Mouse (Mus musculus): ENCODE data around the gene Coa4.

The Coa4 gene

DNA sequence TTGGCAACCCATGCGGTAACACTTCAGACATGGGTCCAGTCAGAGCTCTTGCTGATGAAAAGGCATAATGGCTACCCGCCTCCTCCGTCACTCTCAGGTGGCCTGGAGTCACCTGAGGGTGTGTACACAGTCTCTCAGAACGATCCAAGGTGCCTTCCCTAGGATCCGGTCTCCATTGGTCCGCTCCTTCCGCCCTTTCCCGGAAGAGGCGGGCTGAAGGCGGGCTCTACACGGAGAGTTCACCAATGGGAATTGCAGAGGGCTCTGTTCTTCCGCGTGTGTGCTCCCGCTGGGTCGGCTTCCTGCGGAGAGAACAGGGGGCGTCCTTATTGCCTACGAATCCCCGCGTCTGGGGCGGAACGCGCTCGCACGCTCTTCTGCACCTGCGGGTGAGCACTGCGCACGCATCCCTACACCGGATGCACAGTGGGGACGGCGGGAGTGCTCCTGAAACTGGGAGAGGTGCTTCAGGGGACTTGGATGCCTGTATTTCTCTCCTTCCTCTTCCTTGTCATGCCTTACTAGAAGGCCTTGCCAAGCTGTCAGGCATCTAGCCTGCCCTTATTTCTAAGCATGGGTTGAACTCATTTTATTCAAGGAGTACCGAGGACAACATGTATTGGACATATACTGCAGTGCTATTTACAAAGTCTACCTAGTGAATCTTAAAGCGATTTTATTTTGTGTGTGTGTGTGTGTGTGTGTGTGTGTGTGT is at the start of gene Coa4:
TSS of gene Coa4 (plus strand) at position 268 of the 715 bp plus-strand sequence.
- DNase-seq (ENCODE audit: low read depth, low spot score), result peak; percentile 94

DNA sequence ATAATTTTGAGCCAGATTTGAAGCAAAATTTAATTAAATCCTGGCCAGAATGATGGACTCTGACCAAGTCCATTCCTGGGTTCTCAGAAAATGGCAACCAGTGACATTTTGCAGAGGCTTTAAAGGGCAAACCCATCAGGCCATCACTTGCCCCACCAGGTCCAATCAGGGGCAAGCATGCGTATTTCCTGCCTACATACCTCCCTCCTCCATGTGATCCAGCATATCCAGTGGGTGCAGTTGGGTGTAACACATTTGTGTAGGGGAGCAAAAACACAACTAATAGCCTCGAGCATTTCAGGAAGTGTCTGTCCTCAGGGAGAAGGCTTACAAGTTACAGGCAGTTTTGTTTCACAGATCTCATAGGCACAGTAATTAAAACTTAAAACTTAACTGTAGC is 49.6 kb upstream of the Coa4 start:
- DNase-seq (ENCODE audit: low read depth, low spot score), result no peak

DNA sequence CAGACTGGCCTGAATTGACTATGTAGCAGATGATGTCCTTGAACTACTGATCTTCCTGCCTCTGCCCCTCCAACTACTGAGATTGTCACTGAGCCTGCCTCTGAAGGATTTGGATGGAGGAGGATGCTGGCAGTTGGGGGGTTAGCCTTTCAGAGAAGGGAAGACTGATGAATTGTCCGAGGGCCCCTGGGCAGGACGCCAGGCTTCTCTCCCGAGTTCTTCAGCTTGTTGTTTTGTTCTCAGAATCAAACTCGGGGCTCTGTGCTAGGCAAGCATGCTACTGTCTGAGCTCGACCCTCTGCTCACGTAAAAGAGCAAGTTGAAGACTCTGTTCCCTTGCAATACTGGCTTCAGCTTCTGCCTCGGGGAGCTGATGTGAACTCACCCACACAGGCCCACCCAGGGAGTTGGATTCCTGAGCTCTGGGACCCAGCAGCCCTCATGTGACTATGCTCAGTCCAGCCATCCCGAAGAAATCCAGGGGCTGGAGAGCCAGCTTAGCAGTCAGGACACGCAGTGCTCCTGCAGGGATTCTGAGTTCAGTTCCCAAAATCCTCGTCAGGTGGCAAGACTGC is 48.3 kb upstream of the Coa4 start:
- no peak for DNase-seq (ENCODE audit: low read depth, low spot score)

DNA sequence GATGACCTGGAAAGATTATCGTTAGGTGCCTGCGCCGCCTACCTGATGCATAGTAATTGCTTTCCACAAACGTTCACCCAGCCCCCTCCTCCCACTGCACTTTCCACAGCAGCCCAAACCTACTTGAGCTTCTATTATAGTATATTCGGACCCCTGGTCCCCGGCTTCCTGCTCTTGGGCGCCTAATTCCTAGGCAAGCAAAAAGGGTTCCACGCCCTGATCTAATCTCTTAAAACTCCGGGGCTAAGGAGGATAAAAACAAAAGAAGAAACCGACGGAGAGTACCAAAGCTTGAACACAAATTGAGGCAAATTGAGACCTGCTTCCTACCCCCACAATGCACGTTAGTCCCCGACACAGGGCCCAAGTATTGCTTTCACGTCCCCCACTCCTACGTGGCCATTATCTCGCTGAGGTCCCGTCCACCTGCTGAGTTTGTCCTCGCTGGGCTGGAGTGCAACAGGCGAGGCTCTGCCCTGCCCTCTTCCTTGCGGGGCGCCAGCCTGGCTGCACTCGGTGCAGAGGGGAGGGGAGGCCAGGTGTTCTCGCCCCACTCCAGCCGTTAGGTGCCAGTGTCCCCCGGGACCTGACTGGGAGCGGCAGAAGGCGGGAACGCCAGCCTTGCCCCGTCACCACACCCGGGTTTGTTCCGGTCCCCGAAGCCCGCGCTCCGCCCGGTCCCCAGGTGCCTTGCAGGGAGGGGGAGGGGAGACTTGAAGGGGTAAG is 44.3 kb upstream of the Coa4 start:
- no peak for DNase-seq (ENCODE audit: low read depth, low spot score)

DNA sequence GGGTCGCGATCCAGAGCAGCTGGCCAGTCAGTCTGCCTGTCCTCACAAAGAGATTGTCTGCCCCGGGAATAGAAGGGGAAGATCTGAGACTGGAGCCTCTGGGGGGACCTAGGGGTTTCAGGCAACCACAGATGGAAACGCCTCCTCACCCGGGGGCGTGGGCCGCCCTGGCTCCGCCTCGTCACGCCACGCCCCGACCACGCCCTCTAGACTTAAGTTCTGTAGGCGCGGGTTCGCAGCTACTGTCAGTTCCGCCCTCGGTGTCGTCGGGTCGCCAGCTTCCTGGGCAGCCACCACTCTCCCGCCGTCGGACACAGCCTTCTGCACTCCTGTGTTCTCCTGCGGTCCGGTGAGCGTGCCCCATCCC is 43.8 kb upstream of the Coa4 start, which contains the start of gene Ucp2:
TSS of gene Ucp2 (plus strand) at position 221 of the 367 bp plus-strand sequence.
- DNase-seq (ENCODE audit: low read depth, low spot score), result peak; percentile 63

DNA sequence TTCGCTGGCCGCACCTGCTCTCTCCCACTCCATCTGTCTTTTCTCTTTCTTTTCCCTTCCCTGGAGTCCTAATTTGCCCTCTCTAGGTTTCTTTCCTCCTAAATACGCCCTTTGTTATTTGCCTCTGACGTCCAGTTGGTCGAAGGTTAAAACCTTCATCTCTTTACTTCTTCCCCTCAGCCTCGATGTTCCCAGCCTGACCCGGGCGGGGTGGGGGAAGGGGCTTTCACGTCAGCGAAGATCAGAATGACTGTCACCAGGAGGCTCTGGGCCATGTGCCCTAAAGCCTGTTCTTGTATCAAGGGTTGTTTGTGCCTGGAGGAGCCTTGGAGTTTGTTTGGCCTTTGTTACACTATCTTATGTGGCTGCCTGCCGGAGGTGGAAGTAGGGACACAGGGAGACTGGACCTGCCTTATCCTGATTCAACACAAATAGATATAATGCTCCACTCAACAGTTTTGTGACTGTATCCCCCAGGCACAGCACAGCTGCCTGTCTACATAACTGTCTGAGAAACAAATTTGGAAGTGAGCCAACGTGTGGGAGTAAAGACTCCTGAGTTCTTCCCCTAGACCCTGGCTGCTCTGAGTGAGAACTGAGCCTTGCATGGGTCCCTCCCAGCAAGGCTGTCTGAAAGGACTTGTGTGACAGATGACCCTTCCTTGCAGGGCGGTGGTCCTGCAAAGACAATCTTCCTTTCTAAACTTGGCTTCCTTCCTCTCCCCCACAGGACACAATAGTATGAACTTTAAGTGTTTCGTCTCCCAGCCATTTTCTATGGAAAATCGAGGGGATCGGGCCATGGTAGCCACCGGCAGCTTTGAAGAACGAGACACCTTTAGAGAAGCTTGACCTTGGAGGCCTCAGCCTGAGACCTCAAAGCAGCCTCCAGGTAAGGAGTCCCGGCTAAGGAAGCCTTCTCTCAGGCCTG is 43.1 kb upstream of the Coa4 start:
- no peak for DNase-seq (ENCODE audit: low read depth, low spot score)

DNA sequence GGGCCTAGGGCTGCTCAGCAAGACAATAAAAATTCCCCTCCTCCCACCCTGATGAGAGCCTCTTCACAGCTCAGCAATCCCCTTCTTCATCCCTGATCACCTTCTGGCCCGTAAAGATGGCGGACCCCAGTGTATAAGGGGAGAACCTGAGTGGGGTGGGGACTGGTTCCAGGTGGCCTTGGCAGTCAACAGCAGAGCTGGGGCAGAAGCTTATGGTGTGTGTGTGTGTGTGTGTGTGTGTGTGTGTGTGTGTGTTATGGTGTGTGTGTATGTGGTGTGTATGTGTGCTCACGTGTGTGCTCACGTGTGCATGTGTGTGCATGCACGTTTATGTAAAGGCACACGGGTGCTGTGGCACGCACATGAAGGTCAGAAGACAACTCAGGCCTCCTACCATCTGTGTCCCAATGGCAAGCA is 42.4 kb upstream of the Coa4 start:
- no peak for DNase-seq (ENCODE audit: low read depth, low spot score)

DNA sequence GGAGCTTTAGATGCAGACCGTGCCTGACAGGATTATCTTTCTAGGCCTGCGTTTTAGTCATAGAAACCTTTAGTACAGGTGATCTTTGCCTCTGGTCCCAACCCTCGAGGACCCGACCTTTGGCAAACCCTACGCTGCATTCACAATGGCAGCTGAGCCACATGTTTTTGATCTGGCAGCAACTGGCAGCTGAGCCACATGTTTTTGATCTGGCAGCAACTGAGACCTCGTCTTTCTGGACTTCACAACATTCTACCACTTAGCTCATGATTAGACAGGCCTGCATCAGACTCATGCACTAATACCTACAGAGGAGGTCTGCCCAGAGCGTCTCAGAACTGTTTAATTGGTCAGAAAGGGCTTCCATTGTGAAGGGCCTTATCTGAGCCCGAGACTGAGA is 41.8 kb upstream of the Coa4 start:
- DNase-seq (ENCODE audit: low read depth, low spot score), result no peak

DNA sequence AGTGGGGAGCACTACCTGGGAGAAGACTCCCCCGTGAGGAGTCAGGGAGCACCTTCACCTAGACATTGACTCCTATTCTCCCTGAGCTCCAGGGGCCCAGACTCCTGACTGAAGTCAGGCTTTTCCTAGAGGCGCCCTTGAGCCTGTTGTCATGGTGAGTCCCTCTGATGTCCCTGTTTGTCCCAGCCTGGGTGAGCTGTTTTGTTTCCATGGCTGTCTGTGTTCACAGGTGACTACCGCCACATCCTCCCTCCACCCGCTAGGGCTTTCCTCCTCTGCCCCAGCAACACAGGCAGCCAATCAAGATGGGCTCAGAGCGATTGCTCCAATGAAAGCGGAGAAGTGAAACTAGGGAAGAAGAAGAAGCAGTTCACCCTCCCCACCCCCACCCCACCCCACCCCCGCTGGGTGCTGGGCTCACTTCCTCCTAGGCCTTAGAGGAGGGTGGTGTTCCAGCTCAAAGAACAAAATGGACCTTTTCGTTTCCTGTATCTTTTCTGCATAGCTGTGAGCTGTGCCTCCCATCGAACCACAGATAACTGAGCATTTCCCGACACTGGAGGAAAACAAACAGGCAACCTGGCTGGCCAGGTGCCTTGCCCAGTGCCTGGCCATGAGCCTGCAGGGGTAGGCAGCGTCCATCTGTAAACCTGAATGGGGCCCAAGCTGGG is 41.2 kb upstream of the Coa4 start:
- peak; percentile 64 for DNase-seq (ENCODE audit: low read depth, low spot score)

DNA sequence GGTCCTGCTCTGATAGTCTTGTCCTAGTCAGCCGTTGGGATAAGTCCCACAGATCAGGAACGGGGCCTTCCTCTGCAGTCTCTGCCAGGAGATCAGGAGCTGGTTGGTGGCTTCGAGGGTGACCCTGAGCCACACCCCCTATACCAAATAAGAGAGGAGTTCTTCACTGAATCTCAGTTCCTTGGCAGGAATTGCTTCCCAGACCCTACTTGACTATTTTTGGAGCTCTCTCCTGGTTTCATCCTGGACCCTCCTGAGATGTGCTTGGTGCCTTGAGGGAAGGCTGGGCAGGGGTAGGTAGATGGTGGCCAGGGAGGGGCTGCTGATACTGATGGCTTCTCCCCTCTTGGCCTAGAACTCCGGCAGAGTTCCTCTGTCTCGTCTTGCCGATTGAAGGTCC is 40.5 kb upstream of the Coa4 start:
- DNase-seq (ENCODE audit: low read depth, low spot score), result no peak

DNA sequence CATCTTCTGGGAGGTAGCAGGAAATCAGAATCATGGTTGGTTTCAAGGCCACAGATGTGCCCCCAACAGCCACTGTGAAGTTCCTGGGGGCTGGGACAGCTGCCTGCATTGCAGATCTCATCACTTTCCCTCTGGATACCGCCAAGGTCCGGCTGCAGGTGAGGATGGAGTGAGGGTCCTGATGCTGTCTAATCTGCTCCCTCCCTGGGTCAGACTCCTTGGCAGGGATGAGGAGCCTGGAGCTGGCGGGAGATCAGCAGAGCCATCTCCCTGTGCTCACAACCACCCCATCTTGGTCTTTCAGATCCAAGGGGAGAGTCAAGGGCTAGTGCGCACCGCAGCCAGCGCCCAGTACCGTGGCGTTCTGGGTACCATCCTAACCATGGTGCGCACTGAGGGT is 40.1 kb upstream of the Coa4 start:
- no peak for DNase-seq (ENCODE audit: low read depth, low spot score)

DNA sequence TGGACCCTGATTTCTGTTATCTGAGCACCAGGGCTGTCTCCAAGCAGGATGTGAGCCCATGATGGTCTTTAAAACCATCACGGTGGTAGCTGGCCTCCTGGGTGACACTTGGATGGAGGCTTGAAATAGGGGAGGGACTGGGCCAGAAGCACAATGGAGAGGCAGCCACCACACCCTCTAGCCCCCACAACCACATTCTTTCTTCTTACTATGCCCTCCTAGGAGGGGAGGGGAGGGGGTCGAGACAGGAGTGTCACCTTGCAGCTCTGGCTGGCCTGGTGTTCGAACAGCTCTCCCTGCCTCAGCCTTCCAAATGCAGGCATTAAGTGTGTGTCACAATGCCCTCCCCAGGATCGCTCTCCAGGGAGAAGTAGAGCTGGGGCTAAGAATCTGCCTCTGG is 39.5 kb upstream of the Coa4 start:
- DNase-seq (ENCODE audit: low read depth, low spot score), result no peak

DNA sequence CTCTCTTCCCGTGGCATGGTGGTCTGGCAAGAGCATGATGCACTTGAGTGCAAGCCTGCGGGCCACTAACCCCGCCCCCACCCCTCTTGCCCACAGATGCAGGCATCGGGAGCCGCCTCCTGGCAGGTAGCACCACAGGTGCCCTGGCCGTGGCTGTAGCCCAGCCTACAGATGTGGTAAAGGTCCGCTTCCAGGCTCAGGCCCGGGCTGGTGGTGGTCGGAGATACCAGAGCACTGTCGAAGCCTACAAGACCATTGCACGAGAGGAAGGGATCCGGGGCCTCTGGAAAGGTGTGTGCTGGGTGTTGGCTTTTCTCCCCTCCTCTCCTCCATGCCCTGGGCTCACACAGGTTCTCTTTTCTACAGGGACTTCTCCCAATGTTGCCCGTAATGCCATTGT is 38.9 kb upstream of the Coa4 start:
- DNase-seq (ENCODE audit: low read depth, low spot score), result no peak

DNA sequence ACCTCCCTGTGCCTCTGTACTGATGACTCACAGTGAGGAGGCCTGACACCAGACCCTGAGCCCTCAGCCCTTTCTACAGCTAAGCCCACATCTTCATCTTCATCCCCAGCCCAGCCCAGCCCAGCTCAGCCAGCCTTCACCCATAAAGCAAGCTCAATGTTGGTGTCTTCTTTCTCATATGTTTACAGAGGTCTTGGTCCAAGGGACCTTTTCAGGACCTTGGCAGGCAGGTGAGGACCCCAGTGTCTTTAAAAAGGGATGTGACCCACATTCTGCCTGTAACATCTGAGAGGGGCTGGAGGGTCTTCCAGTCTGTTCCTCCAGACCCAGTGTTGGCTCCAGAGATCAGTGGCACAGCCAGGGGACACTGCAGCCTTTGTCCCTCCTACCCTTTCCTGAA is 37.4 kb upstream of the Coa4 start:
- DNase-seq (ENCODE audit: low read depth, low spot score), result no peak

DNA sequence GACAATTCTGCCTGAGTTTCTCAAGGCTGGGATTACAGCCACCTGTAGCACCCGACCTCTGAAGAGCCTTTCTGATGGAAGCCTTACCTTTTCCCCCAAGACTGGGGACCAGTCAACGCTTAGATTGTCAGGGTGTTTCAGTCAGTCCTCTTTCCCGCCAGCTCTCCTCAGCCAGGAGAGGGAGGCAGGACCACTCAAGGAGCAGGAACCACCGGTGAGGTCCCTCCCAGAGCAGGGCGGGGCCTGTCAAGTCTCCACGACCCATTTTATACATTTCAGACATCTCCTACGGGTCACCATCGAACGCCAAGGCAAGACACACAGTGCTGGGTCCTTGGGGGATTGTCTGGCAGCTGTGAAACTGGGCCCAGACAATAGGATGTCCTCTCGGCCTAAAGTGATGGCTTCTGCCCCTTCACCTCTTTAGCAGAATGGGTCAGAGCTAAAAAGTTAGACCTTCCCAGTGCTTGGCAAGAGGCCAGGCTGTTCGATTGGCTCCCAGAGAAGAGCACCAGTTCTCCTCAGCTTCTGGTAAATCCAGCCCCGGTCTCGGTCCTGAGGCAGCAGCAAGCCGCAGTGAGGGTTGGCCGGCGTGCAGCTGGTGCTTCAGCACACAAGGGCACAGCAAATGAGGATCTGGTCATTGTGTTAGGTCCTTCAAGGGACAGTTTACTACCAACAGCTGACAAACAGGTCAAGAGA is 36.4 kb upstream of the Coa4 start:
- no peak for DNase-seq (ENCODE audit: low read depth, low spot score)

DNA sequence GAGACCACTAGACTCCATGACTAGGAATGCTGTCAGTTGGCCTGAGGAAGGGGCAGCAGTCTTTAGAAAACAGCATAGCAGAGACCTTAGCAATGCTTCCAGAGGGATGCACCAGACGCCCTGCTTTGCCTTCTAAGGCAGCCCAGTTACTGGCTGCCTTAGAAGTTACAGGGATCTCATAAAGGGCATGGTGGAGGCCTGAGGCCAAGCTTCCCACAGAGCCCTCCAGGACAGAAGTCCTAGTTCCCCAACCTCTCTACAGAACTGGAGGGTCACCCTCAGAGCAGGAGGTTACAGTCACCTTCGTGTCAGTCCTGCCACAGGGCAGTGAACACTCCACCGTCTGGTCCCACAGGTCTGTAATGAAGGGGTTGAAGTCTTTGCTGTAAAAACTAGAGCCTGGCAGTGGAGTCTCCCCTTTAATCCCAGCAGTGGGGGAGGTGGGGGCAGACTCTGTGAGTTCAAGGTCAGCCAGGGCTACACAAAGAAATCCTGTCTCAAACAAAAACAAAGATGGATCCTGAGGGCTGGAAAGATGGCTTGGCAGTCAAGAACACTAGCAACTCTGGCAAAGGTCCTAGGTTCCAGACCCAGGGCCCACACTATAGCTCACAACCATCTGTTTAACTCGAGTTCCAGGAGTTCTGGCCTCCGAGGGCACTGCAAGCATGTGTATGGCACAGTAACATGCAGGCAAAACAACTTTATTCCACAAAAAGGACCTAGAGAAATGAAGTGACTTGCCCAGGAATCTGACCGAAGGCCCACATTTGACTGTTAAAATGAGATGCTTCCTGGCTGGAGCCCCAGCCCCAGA is 35.6 kb upstream of the Coa4 start:
- no peak for DNase-seq (ENCODE audit: low read depth, low spot score)

DNA sequence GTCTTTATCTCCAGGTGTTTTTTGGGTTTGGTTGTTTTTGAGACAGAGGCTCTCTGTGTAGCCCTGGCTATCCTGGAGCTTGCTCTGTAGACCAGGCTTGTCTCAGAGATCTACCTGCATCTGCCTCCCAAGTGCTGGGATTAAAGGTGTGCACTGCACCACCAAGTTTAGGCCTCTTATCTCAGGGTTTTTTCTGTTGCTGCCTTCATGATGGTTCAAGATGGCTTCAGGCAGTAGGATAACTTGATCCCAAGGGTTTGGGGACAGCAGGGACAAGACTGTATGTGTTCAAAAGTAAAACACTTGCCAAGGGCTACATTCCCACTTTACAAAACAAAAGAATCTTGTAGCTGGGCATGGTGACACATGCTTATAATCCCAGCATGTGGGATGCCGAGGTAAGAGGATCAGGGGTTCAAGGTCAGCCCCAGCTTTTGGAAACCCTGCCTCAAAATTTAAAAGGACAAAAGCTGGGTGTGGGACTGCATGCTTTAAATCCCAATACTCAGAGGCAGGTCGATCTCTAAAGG is 35.0 kb upstream of the Coa4 start:
- DNase-seq (ENCODE audit: low read depth, low spot score), result no peak

DNA sequence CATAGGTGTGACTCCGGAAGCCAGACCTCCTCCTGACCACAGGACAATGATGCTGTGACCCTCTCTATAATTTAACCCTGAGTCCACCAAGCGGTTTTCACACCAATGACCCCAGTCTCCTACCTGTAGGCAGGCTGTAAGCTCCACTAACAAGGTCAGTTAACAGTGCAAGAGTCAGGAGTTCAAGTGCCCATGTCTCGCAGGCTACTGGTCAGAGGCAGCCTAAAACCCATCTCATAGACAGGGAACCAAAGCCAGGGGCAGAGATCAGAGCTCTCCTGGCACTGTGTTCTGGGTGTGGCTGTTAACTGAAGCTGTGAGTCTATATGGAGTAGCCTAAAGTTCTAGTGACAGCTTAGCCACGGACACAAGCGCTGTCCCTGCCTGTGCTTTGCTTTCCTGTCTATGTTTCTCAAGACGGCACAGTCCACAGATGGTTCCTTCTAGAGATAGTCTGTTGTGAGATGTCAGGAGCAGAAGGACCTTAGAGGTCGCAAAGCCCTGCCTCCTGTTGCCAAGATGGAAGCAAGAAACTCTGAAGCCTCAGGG is 34.4 kb upstream of the Coa4 start:
- no peak for DNase-seq (ENCODE audit: low read depth, low spot score)

DNA sequence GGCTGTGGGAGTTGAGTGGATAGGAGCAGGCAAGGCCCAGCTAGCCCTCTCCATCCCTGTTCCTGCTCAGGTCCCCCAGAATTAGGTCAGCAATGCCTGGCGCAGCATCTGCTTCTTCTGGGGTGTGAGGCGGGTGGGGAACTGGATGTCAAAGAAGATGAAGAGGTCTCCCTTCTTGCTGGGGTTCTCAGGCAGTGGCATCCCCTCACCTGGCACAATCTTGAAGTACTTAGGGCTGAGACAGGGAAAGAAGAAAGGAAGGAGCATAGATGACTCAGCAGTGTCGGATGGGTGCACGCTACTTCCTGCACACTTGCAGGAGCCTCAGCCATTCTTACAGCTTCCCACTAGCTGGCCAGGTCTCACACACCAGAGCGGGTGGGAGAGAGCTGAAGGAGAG is 33.8 kb upstream of the Coa4 start:
- DNase-seq (ENCODE audit: low read depth, low spot score), result no peak

Data from WW6 (cell line).